Mouse (Mus musculus): ENCODE data around the gene Jazf1. TPM values are rescaled to one million over a fixed set of nuclear protein-coding genes. Genes with fewer than 3 reads are reported as not detected.

The Jazf1 gene
- total RNA-seq, 1 experiment: 1.2 TPM

- no peaks in the 10 kb centered on the region for H3K9me3 ChIP-seq (ENCODE audit: control insufficient read depth, insufficient read depth, low read depth, low read length)
- no peak overlapping the region for H3K4me3 ChIP-seq (ENCODE audit: insufficient read depth in 1 of 2, low read depth in 1 of 2, low read length in 2 of 2, poor library complexity in 1 of 2, severe bottlenecking in 1 of 2)
- no peaks in the 10 kb centered on the region for H3K36me3 ChIP-seq (ENCODE audit: control insufficient read depth, insufficient read depth, low read length, poor library complexity, severe bottlenecking)
- H3K9ac ChIP-seq (ENCODE audit: insufficient read depth, low read depth, low read length, poor library complexity, severe bottlenecking): no peak overlapping the region
- TF ChIP-seq ZC3H11A (IDR thresholded peaks at IDR 0.05; ENCODE audit: borderline replicate concordance, low read depth, low read length) (no peak), MAFK (IDR thresholded peaks at IDR 0.05; ENCODE audit: insufficient read depth, low read depth, low read length) (no peak), CHD2 (IDR thresholded peaks at IDR 0.05; ENCODE audit: low read depth, low read length) (no peak)
- DNase-seq (ENCODE audit: low read depth, low spot score): no peak
- H3K4me1 ChIP-seq (ENCODE audit: control insufficient read depth in 2 of 2, insufficient read depth in 2 of 2, low read length in 2 of 2, poor library complexity in 1 of 2): no peaks in the 10 kb centered on the region
- no peak overlapping the region for H3K27ac ChIP-seq (ENCODE audit: insufficient read depth, low read depth, low read length, poor library complexity, severe bottlenecking)
- in situ Hi-C loops (cut with MboI; ENCODE audit: low sequenced_read_pairs in 2 of 2, unreplicated experiment in 2 of 2): no loop called here
Measured at GRCm38 (mm10) chr6:53010286-53010685, 58.1 kb downstream of the Jazf1 start.

GRCm38 (mm10) chr6:53006032-53006431 lies 62.4 kb downstream of the Jazf1 start:
- no peak for TF ChIP-seq CHD2 (IDR thresholded peaks at IDR 0.05; ENCODE audit: low read depth, low read length)
- TF ChIP-seq ZC3H11A (IDR thresholded peaks at IDR 0.05; ENCODE audit: borderline replicate concordance, low read depth, low read length): no peak
- TF ChIP-seq HCFC1 (IDR thresholded peaks at IDR 0.05; ENCODE audit: borderline replicate concordance, insufficient read depth, low read length): no peak
- Histone ChIP-seq H3K27ac (ENCODE audit: insufficient read depth, low read depth, low read length, poor library complexity, severe bottlenecking) (no peak overlapping the region), H3K4me1 (ENCODE audit: control insufficient read depth in 2 of 2, insufficient read depth in 2 of 2, low read length in 2 of 2, poor library complexity in 1 of 2) (no peaks in the 10 kb centered on the region), H3K9me3 (ENCODE audit: control insufficient read depth, insufficient read depth, low read depth, low read length) (no peaks in the 10 kb centered on the region), H3K9ac (ENCODE audit: insufficient read depth, low read depth, low read length, poor library complexity, severe bottlenecking) (no peak overlapping the region), H3K4me3 (ENCODE audit: insufficient read depth in 1 of 2, low read depth in 1 of 2, low read length in 2 of 2, poor library complexity in 1 of 2, severe bottlenecking in 1 of 2) (no peak overlapping the region), H3K36me3 (ENCODE audit: control insufficient read depth, insufficient read depth, low read length, poor library complexity, severe bottlenecking) (no peaks in the 10 kb centered on the region)
- in situ Hi-C loops (cut with MboI; ENCODE audit: low sequenced_read_pairs in 2 of 2, unreplicated experiment in 2 of 2): no loop called here
- no peak for DNase-seq (ENCODE audit: low read depth, low spot score)

GRCm38 (mm10) chr6:53005544-53005943 lies 62.9 kb downstream of the Jazf1 start:
- H3K4me1 ChIP-seq (ENCODE audit: control insufficient read depth in 2 of 2, insufficient read depth in 2 of 2, low read length in 2 of 2, poor library complexity in 1 of 2): no peaks in the 10 kb centered on the region
- no peak for DNase-seq (ENCODE audit: low read depth, low spot score)
- H3K36me3 ChIP-seq (ENCODE audit: control insufficient read depth, insufficient read depth, low read length, poor library complexity, severe bottlenecking): no peaks in the 10 kb centered on the region
- H3K4me3 ChIP-seq (ENCODE audit: insufficient read depth in 1 of 2, low read depth in 1 of 2, low read length in 2 of 2, poor library complexity in 1 of 2, severe bottlenecking in 1 of 2): no peak overlapping the region
- H3K9me3 ChIP-seq (ENCODE audit: control insufficient read depth, insufficient read depth, low read depth, low read length): no peaks in the 10 kb centered on the region
- in situ Hi-C loops (cut with MboI; ENCODE audit: low sequenced_read_pairs in 2 of 2, unreplicated experiment in 2 of 2): no loop called here
- no peak overlapping the region for H3K9ac ChIP-seq (ENCODE audit: insufficient read depth, low read depth, low read length, poor library complexity, severe bottlenecking)
- no peak overlapping the region for H3K27ac ChIP-seq (ENCODE audit: insufficient read depth, low read depth, low read length, poor library complexity, severe bottlenecking)
- TF ChIP-seq CHD2 (IDR thresholded peaks at IDR 0.05; ENCODE audit: low read depth, low read length): no peak
- TF ChIP-seq ZC3H11A (IDR thresholded peaks at IDR 0.05; ENCODE audit: borderline replicate concordance, low read depth, low read length): no peak
- no peak for TF ChIP-seq HCFC1 (IDR thresholded peaks at IDR 0.05; ENCODE audit: borderline replicate concordance, insufficient read depth, low read length)
- TF ChIP-seq MAFK (IDR thresholded peaks at IDR 0.05; ENCODE audit: insufficient read depth, low read depth, low read length): no peak
- no peak for TF ChIP-seq ZNF384 (IDR thresholded peaks at IDR 0.05; ENCODE audit: low read depth, low read length)

- no peak for DNase-seq (ENCODE audit: low read depth, low spot score)
- no peak overlapping the region for H3K27ac ChIP-seq (ENCODE audit: insufficient read depth, low read depth, low read length, poor library complexity, severe bottlenecking)
- H3K9me3 ChIP-seq (ENCODE audit: control insufficient read depth, insufficient read depth, low read depth, low read length): no peaks in the 10 kb centered on the region
- H3K36me3 ChIP-seq (ENCODE audit: control insufficient read depth, insufficient read depth, low read length, poor library complexity, severe bottlenecking): no peaks in the 10 kb centered on the region
- in situ Hi-C loops (cut with MboI; ENCODE audit: low sequenced_read_pairs in 2 of 2, unreplicated experiment in 2 of 2): no loop called here
- H3K4me1 ChIP-seq (ENCODE audit: control insufficient read depth in 2 of 2, insufficient read depth in 2 of 2, low read length in 2 of 2, poor library complexity in 1 of 2): no peaks in the 10 kb centered on the region
- no peak overlapping the region for H3K4me3 ChIP-seq (ENCODE audit: insufficient read depth in 1 of 2, low read depth in 1 of 2, low read length in 2 of 2, poor library complexity in 1 of 2, severe bottlenecking in 1 of 2)
- TF ChIP-seq CHD2 (IDR thresholded peaks at IDR 0.05; ENCODE audit: low read depth, low read length): no peak
- TF ChIP-seq MAFK (IDR thresholded peaks at IDR 0.05; ENCODE audit: insufficient read depth, low read depth, low read length): no peak
- H3K9ac ChIP-seq (ENCODE audit: insufficient read depth, low read depth, low read length, poor library complexity, severe bottlenecking): no peak overlapping the region
Measured at GRCm38 (mm10) chr6:52990816-52991215, 77.6 kb downstream of the Jazf1 start.

- no peak for DNase-seq (ENCODE audit: low read depth, low spot score)
- no peak overlapping the region for H3K4me3 ChIP-seq (ENCODE audit: insufficient read depth in 1 of 2, low read depth in 1 of 2, low read length in 2 of 2, poor library complexity in 1 of 2, severe bottlenecking in 1 of 2)
- no peak overlapping the region for H3K27ac ChIP-seq (ENCODE audit: insufficient read depth, low read depth, low read length, poor library complexity, severe bottlenecking)
- H3K9ac ChIP-seq (ENCODE audit: insufficient read depth, low read depth, low read length, poor library complexity, severe bottlenecking): no peak overlapping the region
- no peaks in the 10 kb centered on the region for H3K36me3 ChIP-seq (ENCODE audit: control insufficient read depth, insufficient read depth, low read length, poor library complexity, severe bottlenecking)
- TF ChIP-seq HCFC1 (IDR thresholded peaks at IDR 0.05; ENCODE audit: borderline replicate concordance, insufficient read depth, low read length) (no peak), CHD2 (IDR thresholded peaks at IDR 0.05; ENCODE audit: low read depth, low read length) (no peak), ZC3H11A (IDR thresholded peaks at IDR 0.05; ENCODE audit: borderline replicate concordance, low read depth, low read length) (no peak), MAFK (IDR thresholded peaks at IDR 0.05; ENCODE audit: insufficient read depth, low read depth, low read length) (no peak)
- in situ Hi-C loops (cut with MboI; ENCODE audit: low sequenced_read_pairs in 2 of 2, unreplicated experiment in 2 of 2): no loop called here
- H3K9me3 ChIP-seq (ENCODE audit: control insufficient read depth, insufficient read depth, low read depth, low read length): no peaks in the 10 kb centered on the region
- no peaks in the 10 kb centered on the region for H3K4me1 ChIP-seq (ENCODE audit: control insufficient read depth in 2 of 2, insufficient read depth in 2 of 2, low read length in 2 of 2, poor library complexity in 1 of 2)
Measured at GRCm38 (mm10) chr6:52987905-52988640, 80.4 kb downstream of the Jazf1 start.
